Mouse (Mus musculus) midbrain, postnatal 0 days (tissue): ENCODE data around the gene Setd7. TPM values are rescaled to one million over a fixed set of nuclear protein-coding genes. Genes with fewer than 3 reads are reported as not detected.

Experiments
- ATAC-seq: fragments of 200-750 bp; cut with Nextera tagmentation; 2 replicates; pipeline ENCODE4 v1.8.0; 2017; ENCODE audit warnings: moderate number of reproducible peaks, mild to moderate bottlenecking, moderate TSS enrichment, moderate library complexity; ENCODE audit not compliant: low FRiP score
- DNase-seq: peaks from one replicate; pipeline ENCODE4 v3.0.0-alpha.2; 2015; ENCODE audit warnings: low spot score
- H3K27ac ChIP-seq: fragments of 300-500 bp; sonication (generic); 2 replicates; pipeline ENCODE4 v1.5.1; 2014; ENCODE audit warnings: low read depth, mild to moderate bottlenecking, low read length, mixed read lengths
- H3K27me3 ChIP-seq: fragments of 300-500 bp; sonication (generic); 2 replicates; pipeline ENCODE4 v1.6.1; 2014; ENCODE audit warnings: low read length, control low read depth, mixed read lengths; ENCODE audit not compliant: insufficient read depth
- H3K36me3 ChIP-seq: fragments of 300-500 bp; sonication (generic); 2 replicates; pipeline ENCODE4 v1.6.1; 2014; ENCODE audit warnings: low read length, control low read depth, mixed read lengths; ENCODE audit not compliant: insufficient read depth
- H3K4me1 ChIP-seq: fragments of 300-500 bp; sonication (generic); 2 replicates; pipeline ENCODE4 v1.6.1; 2014; ENCODE audit warnings: mild to moderate bottlenecking, control low read depth, antibody characterized with exemption, low read length, mixed read lengths; ENCODE audit not compliant: insufficient read depth
- H3K4me2 ChIP-seq: fragments of 300-500 bp; sonication (generic); 2 replicates; pipeline ENCODE4 v1.6.1; 2014; ENCODE audit warnings: low read depth, mild to moderate bottlenecking, low read length, mixed read lengths; ENCODE audit not compliant: poor library complexity, severe bottlenecking
- H3K4me3 ChIP-seq: fragments of 300-500 bp; sonication (generic); 2 replicates; pipeline ENCODE4 v1.5.1; 2014; ENCODE audit warnings: low read depth, mild to moderate bottlenecking, low read length, moderate library complexity
- H3K9ac ChIP-seq: fragments of 300-500 bp; sonication (generic); replicated peaks from 2 replicates; pipeline ENCODE4 v1.6.1; 2014; ENCODE audit warnings: mild to moderate bottlenecking, low read length, moderate library complexity, mixed read lengths; ENCODE audit not compliant: poor library complexity, severe bottlenecking
- H3K9me3 ChIP-seq: fragments of 300-500 bp; sonication (generic); 2 replicates; pipeline ENCODE4 v1.6.1; 2016; ENCODE audit warnings: low read length, control low read depth
- CTCF ChIP-seq: IDR thresholded peaks from 2 replicates; pipeline ENCODE4 v1.5.1; 2016; ENCODE audit warnings: antibody characterized with exemption, mild to moderate bottlenecking
- WGBS: fragments of 180-500 bp; shearing (Covaris S2); extraction: QIAGEN DNeasy Blood & Tissue Kit; methylation state at CpG from one replicate; pipeline ENCODE4 v1.1.7; 2014; 5-methylcytosine and 5-hydroxymethylcytosine counted together
- polyA plus RNA-seq: library from polyadenylated mRNA; unstranded; fragments of >200 nt; fragmentation: Nextera tagmentation; extraction: Ambion mirVana; gene quantifications from 2 replicates; pipeline ENCODE4 v1.2.1, GENCODE M21; 2015
- total RNA-seq: library from RNA; depleted of rRNA; stranded (reverse); fragments of >200 nt; gene quantifications from 2 replicates; pipeline ENCODE4 v1.2.3, GENCODE M21; 2014

The Setd7 gene
- total and polyA plus RNA-seq, 2 experiments from 2014 or later, result 2.7 to 11.7 TPM

DNA sequence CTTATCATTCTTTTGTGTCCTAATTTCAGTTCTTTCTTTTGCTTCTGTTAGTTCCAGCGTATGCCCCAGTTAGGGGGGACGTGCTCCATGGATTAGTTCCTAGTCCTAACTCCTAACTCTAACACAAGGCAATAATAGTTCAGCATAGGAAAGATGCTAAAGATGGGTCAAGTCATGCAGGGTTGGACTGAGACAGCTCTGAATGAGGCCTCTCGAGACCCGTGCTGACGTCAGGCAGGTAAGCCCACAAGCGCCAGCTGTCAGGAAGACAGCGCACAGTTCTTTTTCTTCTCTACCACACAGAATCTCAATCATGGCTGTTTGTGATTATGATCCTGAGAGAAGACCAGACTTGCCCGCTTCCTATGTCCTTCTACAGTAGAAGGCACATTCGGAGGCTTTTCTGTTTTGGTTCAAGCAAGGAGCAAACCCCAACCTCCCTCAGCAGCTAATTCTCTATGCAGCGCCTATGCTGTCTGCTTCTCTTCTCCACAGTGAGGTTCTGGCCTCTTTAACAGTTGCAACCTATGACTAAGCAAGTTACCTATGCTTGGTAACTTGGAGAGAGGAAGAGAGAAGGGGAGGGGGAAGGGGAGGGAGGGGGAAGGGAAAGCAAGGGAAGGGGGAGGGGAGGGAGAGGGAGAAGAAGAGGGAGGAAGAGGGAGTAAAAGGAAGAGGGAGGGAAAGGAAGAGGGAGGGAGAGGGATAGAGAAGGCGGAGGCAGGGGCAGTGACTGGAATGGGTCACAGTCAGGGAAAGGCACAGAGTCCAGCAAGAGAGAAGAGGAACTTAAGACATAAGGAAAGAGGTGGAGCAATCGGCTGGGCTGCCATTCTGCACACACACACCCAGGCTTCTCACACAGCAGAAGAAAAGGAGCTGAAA is 42.6 kb downstream of the Setd7 start:
- Histone ChIP-seq H3K27me3 (no peaks in the 10 kb centered on the region), H3K9me3 (no peaks in the 10 kb centered on the region), H3K9ac (no peak overlapping the region), H3K27ac (no peak overlapping the region), H3K4me2 (no peak overlapping the region), H3K4me1 (no peaks in the 10 kb centered on the region), H3K36me3 (peaks cover 34% of the 10 kb centered on the region), H3K4me3 (no peak overlapping the region)
- no peak for DNase-seq
- no peak for ATAC-seq
- no peak for TF ChIP-seq CTCF
- WGBS, result 75% methylated on average over 12 of the region's 12 CpGs

DNA sequence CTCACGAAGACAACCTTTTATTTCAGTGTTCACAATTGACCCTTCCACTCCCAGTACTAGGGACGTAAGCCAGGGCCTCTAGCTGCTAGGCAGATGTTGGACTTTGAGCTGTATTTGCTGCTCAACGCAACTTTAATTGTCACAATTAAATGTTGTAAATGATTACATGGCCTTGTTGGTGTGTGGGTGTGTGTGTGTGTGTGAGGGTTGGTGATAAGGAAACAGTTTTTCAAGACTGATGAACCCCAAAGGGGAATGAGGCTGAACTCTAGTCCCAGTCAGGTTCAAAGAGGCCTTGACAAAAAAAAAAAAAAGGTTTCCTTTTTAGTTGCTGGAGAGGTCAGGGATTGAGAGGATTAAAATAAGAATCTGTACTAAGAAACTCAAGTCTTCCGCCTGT is 43.2 kb downstream of the Setd7 start:
- WGBS, result 78% methylated on average over 4 of the region's 4 CpGs
- H3K27me3 ChIP-seq, result no peaks in the 10 kb centered on the region
- ATAC-seq (no peak), DNase-seq (no peak)
- no peak overlapping the region for H3K4me2 ChIP-seq
- H3K4me3 ChIP-seq, result no peak overlapping the region
- H3K4me1 ChIP-seq, result no peaks in the 10 kb centered on the region
- peaks cover 28% of the 10 kb centered on the region for H3K36me3 ChIP-seq
- H3K27ac ChIP-seq, result no peak overlapping the region
- TF ChIP-seq CTCF, result no peak
- H3K9ac ChIP-seq, result no peak overlapping the region
- no peaks in the 10 kb centered on the region for H3K9me3 ChIP-seq

GRCm38 (mm10) chr3:51511983-51512382 is 48.7 kb downstream of the Setd7 start:
- ATAC-seq, result no peak
- H3K9me3 ChIP-seq, result no peaks in the 10 kb centered on the region
- DNase-seq, result no peak
- no peak overlapping the region for H3K4me3 ChIP-seq
- H3K4me1 ChIP-seq, result no peaks in the 10 kb centered on the region
- no peak overlapping the region for H3K4me2 ChIP-seq
- H3K27ac ChIP-seq, result no peak overlapping the region
- no peaks in the 10 kb centered on the region for H3K27me3 ChIP-seq
- no peaks in the 10 kb centered on the region; the same call in 1 of the 2 replicates for H3K36me3 ChIP-seq
- 93% methylated on average over 5 of the region's 5 CpGs for WGBS
- no peak overlapping the region for H3K9ac ChIP-seq
- TF ChIP-seq CTCF, result no peak

DNA sequence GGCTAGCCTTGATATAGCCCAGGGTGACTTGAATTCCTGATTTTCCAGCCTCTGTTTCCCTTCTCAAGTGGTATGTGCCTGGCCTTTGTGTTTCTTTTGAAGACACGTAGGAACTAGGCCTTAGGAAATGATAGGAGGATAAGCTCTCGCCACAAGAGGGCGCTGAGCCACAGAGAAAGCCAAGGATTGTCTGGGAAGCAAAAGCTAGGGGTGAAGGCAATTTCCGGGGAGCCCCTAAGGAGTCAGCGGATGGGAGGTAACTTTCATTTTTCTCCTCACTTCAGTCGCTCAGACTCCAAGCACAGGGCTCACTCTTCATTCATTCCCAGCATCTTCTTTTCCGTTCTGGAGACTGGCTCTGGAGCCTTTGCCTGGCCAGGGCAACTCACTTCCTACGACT is 49.8 kb downstream of the Setd7 start:
- no peaks in the 10 kb centered on the region for H3K27me3 ChIP-seq
- no peak overlapping the region for H3K4me2 ChIP-seq
- H3K27ac ChIP-seq, result no peak overlapping the region
- H3K4me3 ChIP-seq, result no peak overlapping the region
- H3K9ac ChIP-seq, result no peak overlapping the region
- no peaks in the 10 kb centered on the region for H3K4me1 ChIP-seq
- TF ChIP-seq CTCF, result peak; percentile 84
- no peaks in the 10 kb centered on the region for H3K9me3 ChIP-seq
- no peak; the same call in 1 of the 2 replicates for ATAC-seq
- WGBS, result 30% methylated on average over 8 of the region's 8 CpGs
- DNase-seq, result peak; percentile 84
- no peaks in the 10 kb centered on the region for H3K36me3 ChIP-seq

GRCm38 (mm10) chr3:51505465-51505864 is 55.2 kb downstream of the Setd7 start:
- ATAC-seq, result no peak
- no peak overlapping the region for H3K4me3 ChIP-seq
- 70% methylated on average over 19 of the region's 19 CpGs for WGBS
- H3K27me3 ChIP-seq, result no peaks in the 10 kb centered on the region
- H3K4me1 ChIP-seq, result no peaks in the 10 kb centered on the region
- peak; percentile 44 for DNase-seq
- H3K4me2 ChIP-seq, result no peak overlapping the region
- TF ChIP-seq CTCF, result no peak
- no peak overlapping the region for H3K27ac ChIP-seq
- H3K36me3 ChIP-seq, result no peaks in the 10 kb centered on the region
- no peak overlapping the region for H3K9ac ChIP-seq
- no peaks in the 10 kb centered on the region for H3K9me3 ChIP-seq

DNA sequence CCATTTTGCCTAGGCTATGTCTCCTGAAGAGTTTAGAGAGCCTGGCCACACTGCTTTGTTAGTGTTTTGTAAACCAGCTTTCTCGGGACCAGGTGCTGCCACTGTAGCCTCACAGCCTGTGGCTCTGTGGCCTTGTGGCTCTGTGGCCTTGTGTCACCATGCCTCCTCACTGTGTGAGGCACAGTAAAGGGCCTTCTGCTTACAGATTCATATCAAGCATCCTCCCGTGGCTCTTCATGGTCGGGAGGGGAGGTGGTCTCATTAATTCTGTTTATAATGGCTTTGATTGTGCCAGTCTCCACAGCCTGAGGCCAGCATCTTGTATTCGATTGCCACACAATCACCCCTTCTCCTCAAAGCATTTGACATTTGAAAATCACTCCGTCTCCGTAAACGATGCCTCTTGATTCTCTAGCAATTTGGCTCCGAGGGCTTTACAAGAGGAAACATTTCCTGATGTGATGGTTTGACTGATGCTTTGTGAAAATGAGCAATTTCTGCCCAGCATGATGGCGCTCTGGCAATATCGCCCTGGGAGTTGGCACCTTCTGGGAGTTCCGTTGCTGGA is 56.2 kb downstream of the Setd7 start:
- Histone ChIP-seq H3K9me3 (no peaks in the 10 kb centered on the region), H3K9ac (no peak overlapping the region), H3K4me2 (no peak overlapping the region), H3K36me3 (no peaks in the 10 kb centered on the region), H3K27me3 (no peaks in the 10 kb centered on the region), H3K4me3 (no peak overlapping the region), H3K4me1 (no peaks in the 10 kb centered on the region), H3K27ac (no peak overlapping the region)
- ATAC-seq (no peak), DNase-seq (no peak)
- 52% methylated on average over 11 of the region's 11 CpGs for WGBS
- TF ChIP-seq CTCF, result no peak
